Mouse (Mus musculus) intestine, embryonic 14.5 days (tissue): ENCODE results near the gene Odf4. TPM values are rescaled to one million over a fixed set of nuclear protein-coding genes. Genes with fewer than 3 reads are reported as not detected.

Experiments used
- ATAC-seq: fragments of 200-750 bp; cut with Nextera tagmentation; replicated peaks from 2 replicates; pipeline ENCODE4 v1.8.0; 2017; ENCODE audit warnings: low read depth, moderate number of reproducible peaks, moderate TSS enrichment, moderate library complexity; ENCODE audit not compliant: low FRiP score, low TSS enrichment
- DNase-seq: peaks from one replicate; pipeline ENCODE4 v3.0.0-alpha.2; 2018; ENCODE audit warnings: low spot score
- H3K27ac ChIP-seq: fragments of 300-500 bp; sonication (generic); 2 replicates; pipeline ENCODE4 v1.5.1; 2014; ENCODE audit warnings: low read depth, mild to moderate bottlenecking, control low read depth
- H3K27me3 ChIP-seq: fragments of 300-500 bp; sonication (generic); replicated peaks from 2 replicates; pipeline ENCODE4 v1.6.1; 2014; ENCODE audit warnings: low read length, control low read depth; ENCODE audit not compliant: control insufficient read depth, insufficient read depth
- H3K36me3 ChIP-seq: fragments of 300-500 bp; sonication (generic); 2 replicates; pipeline ENCODE4 v1.6.1; 2014; ENCODE audit warnings: low read length, control low read depth; ENCODE audit not compliant: control insufficient read depth, insufficient read depth
- H3K4me1 ChIP-seq: fragments of 300-500 bp; sonication (generic); replicated peaks from 2 replicates; pipeline ENCODE4 v1.6.1; 2014; ENCODE audit warnings: low read length, control low read depth, mixed read lengths; ENCODE audit not compliant: control insufficient read depth, insufficient read depth
- H3K4me2 ChIP-seq: fragments of 300-500 bp; sonication (generic); 2 replicates; pipeline ENCODE4 v1.6.1; 2014; ENCODE audit warnings: low read length
- H3K4me3 ChIP-seq: fragments of 300-500 bp; sonication (generic); 2 replicates; pipeline ENCODE4 v1.5.1; 2014; ENCODE audit warnings: low read depth, low read length, control low read depth, mixed read lengths
- H3K9ac ChIP-seq: fragments of 300-500 bp; sonication (generic); 2 replicates; pipeline ENCODE4 v1.6.1; 2014; ENCODE audit warnings: mild to moderate bottlenecking, low read length
- H3K9me3 ChIP-seq: fragments of 300-500 bp; sonication (generic); 2 replicates; pipeline ENCODE4 v1.6.1; 2016; ENCODE audit warnings: low read length, control low read depth; ENCODE audit not compliant: control insufficient read depth
- WGBS: fragments of 180-500 bp; shearing (Covaris S2); extraction: QIAGEN DNeasy Blood & Tissue Kit; methylation state at CpG from one replicate; pipeline ENCODE4 v1.1.7; 2014; 5-methylcytosine and 5-hydroxymethylcytosine counted together
- polyA plus RNA-seq: library from polyadenylated mRNA; unstranded; fragments of >200 nt; fragmentation: Nextera tagmentation; extraction: Ambion mirVana; gene quantifications from 2 replicates; pipeline ENCODE4 v1.2.1, GENCODE M21; 2014

Odf4 gene
- polyA plus RNA-seq, 1 experiment from 2014 or later, result 0.22 TPM

- 30% methylated on average over 14 of the region's 14 CpGs for WGBS
- Histone ChIP-seq H3K4me1 (0 out of 2 replicates have a peak, but pooled peaks cover 4% of the 10 kb centered on the region), H3K9me3 (no peaks in the 10 kb centered on the region), H3K4me3 (no peak overlapping the region), H3K9ac (no peak overlapping the region), H3K4me2 (peak overlapping the region; percentile 7; the same call in 1 of the 2 replicates), H3K27me3 (no peaks in the 10 kb centered on the region), H3K36me3 (0 out of 2 replicates have a peak, but pooled peaks cover under 1% of the 10 kb centered on the region), H3K27ac (peak overlapping the region; percentile 60)
- no peak for ATAC-seq
- peak; percentile 55 for DNase-seq
Observed at GRCm38 (mm10) chr11:68911531-68912177, 15.2 kb downstream of the Odf4 start.

- no peak overlapping the region for H3K4me3 ChIP-seq
- H3K9ac ChIP-seq, result no peak overlapping the region
- DNase-seq (no peak), ATAC-seq (no peak)
- no peak overlapping the region for H3K4me2 ChIP-seq
- no peaks in the 10 kb centered on the region for H3K9me3 ChIP-seq
- 0 out of 2 replicates have a peak, but pooled peaks cover 4% of the 10 kb centered on the region for H3K4me1 ChIP-seq
- peaks cover 26% of the 10 kb centered on the region for H3K36me3 ChIP-seq
- H3K27ac ChIP-seq, result no peak overlapping the region
- no peaks in the 10 kb centered on the region for H3K27me3 ChIP-seq
- 54% methylated on average over 7 of the region's 7 CpGs for WGBS
Observed at GRCm38 (mm10) chr11:68908846-68909503, 17.9 kb downstream of the Odf4 start.

- Histone ChIP-seq H3K4me1 (peaks cover 8% of the 10 kb centered on the region), H3K4me3 (no peak overlapping the region), H3K36me3 (peaks cover 43% of the 10 kb centered on the region), H3K27ac (no peak overlapping the region), H3K4me2 (no peak overlapping the region), H3K9ac (no peak overlapping the region), H3K27me3 (no peaks in the 10 kb centered on the region), H3K9me3 (no peaks in the 10 kb centered on the region)
- 82% methylated on average over 3 of the region's 3 CpGs for WGBS
- ATAC-seq (no peak), DNase-seq (no peak)
Observed at GRCm38 (mm10) chr11:68907251-68907650, 19.6 kb downstream of the Odf4 start.

- Histone ChIP-seq H3K9me3 (no peaks in the 10 kb centered on the region), H3K27ac (0 out of 2 replicates have a peak overlapping the region, but pooled peaks have one; percentile 7), H3K9ac (no peak overlapping the region), H3K27me3 (no peaks in the 10 kb centered on the region), H3K36me3 (peaks cover 43% of the 10 kb centered on the region), H3K4me3 (no peak overlapping the region), H3K4me2 (no peak overlapping the region), H3K4me1 (peaks cover 8% of the 10 kb centered on the region)
- no peak for ATAC-seq
- DNase-seq, result peak; percentile 59
- WGBS, result 69% methylated on average over 4 of the region's 4 CpGs
Observed at GRCm38 (mm10) chr11:68906461-68906790, 20.5 kb downstream of the Odf4 start.

GRCm38 (mm10) chr11:68905665-68906460 lies 21.0 kb downstream of the Odf4 start:
- Histone ChIP-seq H3K9me3 (no peaks in the 10 kb centered on the region), H3K4me3 (no peak overlapping the region), H3K4me2 (no peak overlapping the region), H3K27me3 (no peaks in the 10 kb centered on the region), H3K27ac (0 out of 2 replicates have a peak overlapping the region, but pooled peaks have one; percentile 7), H3K9ac (no peak overlapping the region), H3K36me3 (peaks cover 43% of the 10 kb centered on the region), H3K4me1 (peaks cover 6% of the 10 kb centered on the region)
- no peak for ATAC-seq
- 88% methylated on average over 9 of the region's 9 CpGs for WGBS
- no peak for DNase-seq

GRCm38 (mm10) chr11:68905138-68905531 lies 21.7 kb downstream of the Odf4 start:
- no peak overlapping the region for H3K4me3 ChIP-seq
- H3K9ac ChIP-seq, result no peak overlapping the region
- 83% methylated on average over 3 of the region's 3 CpGs for WGBS
- peaks cover 43% of the 10 kb centered on the region for H3K36me3 ChIP-seq
- H3K4me1 ChIP-seq, result peaks cover 6% of the 10 kb centered on the region
- no peak for ATAC-seq
- H3K27me3 ChIP-seq, result no peaks in the 10 kb centered on the region
- H3K9me3 ChIP-seq, result no peaks in the 10 kb centered on the region
- H3K27ac ChIP-seq, result no peak overlapping the region
- DNase-seq, result no peak
- H3K4me2 ChIP-seq, result no peak overlapping the region

- no peaks in the 10 kb centered on the region for H3K9me3 ChIP-seq
- DNase-seq (peak; percentile 91), ATAC-seq (no peak)
- H3K4me2 ChIP-seq, result no peak overlapping the region
- no peak overlapping the region for H3K9ac ChIP-seq
- peaks cover 43% of the 10 kb centered on the region for H3K36me3 ChIP-seq
- H3K4me1 ChIP-seq, result peaks cover 6% of the 10 kb centered on the region
- no peaks in the 10 kb centered on the region for H3K27me3 ChIP-seq
- WGBS, result 85% methylated on average over 8 of the region's 8 CpGs
- no peak overlapping the region for H3K4me3 ChIP-seq
- no peak overlapping the region for H3K27ac ChIP-seq
Observed at GRCm38 (mm10) chr11:68904375-68905137, 22.3 kb downstream of the Odf4 start.

GRCm38 (mm10) chr11:68903775-68904174 lies 23.1 kb downstream of the Odf4 start:
- Histone ChIP-seq H3K36me3 (peaks cover 43% of the 10 kb centered on the region), H3K27me3 (no peaks in the 10 kb centered on the region), H3K27ac (no peak overlapping the region), H3K9ac (no peak overlapping the region), H3K9me3 (no peaks in the 10 kb centered on the region), H3K4me3 (no peak overlapping the region), H3K4me1 (peaks cover 6% of the 10 kb centered on the region), H3K4me2 (no peak overlapping the region)
- no peak for ATAC-seq
- 98% methylated on average over 2 of the region's 2 CpGs for WGBS
- no peak for DNase-seq
